Mouse (Mus musculus) embryonic facial prominence, embryonic 12.5 days (tissue): ENCODE data around the gene Tbc1d10c. TPM values are rescaled to one million over a fixed set of nuclear protein-coding genes. Genes with fewer than 3 reads are reported as not detected.

ENCODE experiments used
- ATAC-seq: fragments of 200-750 bp; cut with Nextera tagmentation; 2 replicates; pipeline ENCODE4 v1.8.0; 2017; ENCODE audit not compliant: insufficient number of reproducible peaks, insufficient read depth, low FRiP score, low TSS enrichment
- H3K27ac ChIP-seq: fragments of 300-500 bp; sonication (generic); 2 replicates; pipeline ENCODE4 v1.5.1; 2016; ENCODE audit warnings: mild to moderate bottlenecking
- H3K27me3 ChIP-seq: fragments of 300-500 bp; sonication (generic); 2 replicates; pipeline ENCODE4 v1.6.1; 2016; ENCODE audit warnings: mild to moderate bottlenecking, moderate library complexity
- H3K36me3 ChIP-seq: fragments of 300-500 bp; sonication (generic); 2 replicates; pipeline ENCODE4 v1.6.1; 2016; ENCODE audit warnings: mild to moderate bottlenecking
- H3K4me1 ChIP-seq: fragments of 300-500 bp; sonication (generic); 2 replicates; pipeline ENCODE4 v1.6.1; 2016
- H3K4me2 ChIP-seq: fragments of 300-500 bp; sonication (generic); replicated peaks from 2 replicates; pipeline ENCODE4 v1.6.1; 2016; ENCODE audit warnings: mild to moderate bottlenecking, moderate library complexity
- H3K4me3 ChIP-seq: fragments of 300-500 bp; sonication (generic); 2 replicates; pipeline ENCODE4 v1.5.1; 2016; ENCODE audit warnings: mild to moderate bottlenecking
- H3K9ac ChIP-seq: fragments of 300-500 bp; sonication (generic); 2 replicates; pipeline ENCODE4 v1.6.1; 2016; ENCODE audit warnings: mild to moderate bottlenecking, moderate library complexity
- H3K9me3 ChIP-seq: fragments of 300-500 bp; sonication (generic); 2 replicates; pipeline ENCODE4 v1.6.1; 2016; ENCODE audit warnings: mild to moderate bottlenecking, moderate library complexity
- WGBS: fragments of 180-500 bp; shearing (Covaris S2); methylation state at CpG from one replicate; pipeline ENCODE4 v1.1.7; 2016; 5-methylcytosine and 5-hydroxymethylcytosine counted together
- polyA plus RNA-seq: library from polyadenylated mRNA; unstranded; fragments of >200 nt; fragmentation: Nextera tagmentation; extraction: Ambion mirVana; gene quantifications from 2 replicates; pipeline ENCODE4 v1.2.1, GENCODE M21; 2016

The Tbc1d10c gene
- polyA plus RNA-seq, 1 experiment from 2014 or later = 1.2 TPM

GRCm38 (mm10) chr19:4147782-4148490 lies 43.1 kb downstream of the Tbc1d10c start:
- peak overlapping the region; percentile 75 for H3K4me2 ChIP-seq
- 0 out of 2 replicates have a peak, but pooled peaks cover 4% of the 10 kb centered on the region for H3K9me3 ChIP-seq
- ATAC-seq = no peak; the same call in 1 of the 2 replicates
- no peak overlapping the region for H3K27ac ChIP-seq
- no peaks in the 10 kb centered on the region for H3K27me3 ChIP-seq
- H3K4me1 ChIP-seq = peaks cover 17% of the 10 kb centered on the region
- H3K4me3 ChIP-seq = peak overlapping the region; percentile 86
- 36% methylated on average over 9 of the region's 9 CpGs for WGBS
- peak overlapping the region; percentile 82 for H3K9ac ChIP-seq
- H3K36me3 ChIP-seq = peaks cover 23% of the 10 kb centered on the region

GRCm38 (mm10) chr19:4147022-4147405 lies 44.1 kb downstream of the Tbc1d10c start:
- no peak overlapping the region for H3K9ac ChIP-seq
- peaks cover 17% of the 10 kb centered on the region for H3K4me1 ChIP-seq
- no peak overlapping the region; the same call in 1 of the 2 replicates for H3K27ac ChIP-seq
- H3K36me3 ChIP-seq = peaks cover 22% of the 10 kb centered on the region
- no peak overlapping the region for H3K4me2 ChIP-seq
- H3K4me3 ChIP-seq = no peak overlapping the region
- 44% methylated on average over 3 of the region's 3 CpGs for WGBS
- 0 out of 2 replicates have a peak, but pooled peaks cover 4% of the 10 kb centered on the region for H3K9me3 ChIP-seq
- H3K27me3 ChIP-seq = no peaks in the 10 kb centered on the region
- ATAC-seq = no peak

GRCm38 (mm10) chr19:4146366-4147021 lies 44.6 kb downstream of the Tbc1d10c start:
- Histone ChIP-seq H3K4me3 (no peak overlapping the region), H3K36me3 (peaks cover 18% of the 10 kb centered on the region), H3K4me1 (peaks cover 17% of the 10 kb centered on the region), H3K9ac (no peak overlapping the region), H3K27ac (no peak overlapping the region; the same call in 1 of the 2 replicates), H3K9me3 (0 out of 2 replicates have a peak, but pooled peaks cover 4% of the 10 kb centered on the region), H3K4me2 (no peak overlapping the region), H3K27me3 (no peaks in the 10 kb centered on the region)
- no peak for ATAC-seq
- WGBS = 68% methylated on average over 12 of the region's 12 CpGs

- Histone ChIP-seq H3K27me3 (no peaks in the 10 kb centered on the region), H3K4me3 (no peak overlapping the region), H3K4me2 (no peak overlapping the region), H3K9ac (no peak overlapping the region), H3K36me3 (peaks cover 12% of the 10 kb centered on the region), H3K27ac (no peak overlapping the region), H3K9me3 (0 out of 2 replicates have a peak, but pooled peaks cover 4% of the 10 kb centered on the region), H3K4me1 (peaks cover 17% of the 10 kb centered on the region)
- ATAC-seq = no peak
- 88% methylated on average over 5 of the region's 5 CpGs for WGBS
These were observed 45.1 kb downstream of the Tbc1d10c start for GRCm38 (mm10) chr19:4145936-4146335.

- Histone ChIP-seq H3K4me3 (no peak overlapping the region), H3K9me3 (0 out of 2 replicates have a peak, but pooled peaks cover 4% of the 10 kb centered on the region), H3K9ac (no peak overlapping the region), H3K27ac (no peak overlapping the region), H3K36me3 (peaks cover 1% of the 10 kb centered on the region; the same call in 1 of the 2 replicates), H3K4me2 (no peak overlapping the region), H3K27me3 (no peaks in the 10 kb centered on the region), H3K4me1 (peaks cover 17% of the 10 kb centered on the region)
- WGBS = 77% methylated on average over 16 of the region's 16 CpGs
- ATAC-seq = no peak
These were observed 46.3 kb downstream of the Tbc1d10c start for GRCm38 (mm10) chr19:4144550-4145498.

GRCm38 (mm10) chr19:4143759-4144268 lies 47.3 kb downstream of the Tbc1d10c start, which contains the start of gene Cabp4:
Gene Cabp4 (minus strand): TSS chr19:4144033.
- WGBS = 85% methylated on average over 7 of the region's 7 CpGs

GRCm38 (mm10) chr19:4142416-4143173 lies 48.5 kb downstream of the Tbc1d10c start:
- WGBS = 92% methylated on average over 18 of the region's 18 CpGs
- Histone ChIP-seq H3K4me2 (no peak overlapping the region), H3K9me3 (0 out of 2 replicates have a peak, but pooled peaks cover 4% of the 10 kb centered on the region), H3K4me1 (peaks cover under 1% of the 10 kb centered on the region; the same call in 1 of the 2 replicates), H3K4me3 (no peak overlapping the region), H3K9ac (no peak overlapping the region), H3K27ac (no peak overlapping the region), H3K36me3 (no peaks in the 10 kb centered on the region), H3K27me3 (no peaks in the 10 kb centered on the region)
- ATAC-seq = no peak

More at GRCm38 (mm10) chr19:4143759-4144268, 47.3 kb downstream of the Tbc1d10c start, which contains the start of gene Cabp4:
- no peak within 1 kb of the TSS for H3K27ac ChIP-seq
- H3K4me2 ChIP-seq = no peak within 1 kb of the TSS
- H3K4me1 ChIP-seq = peaks cover 7% of the 10 kb centered on the region
- no peaks in the 10 kb centered on the region for H3K36me3 ChIP-seq
- no peak within 1 kb of the TSS for H3K4me3 ChIP-seq
- no peak within 1 kb of the TSS for H3K9ac ChIP-seq
- H3K9me3 ChIP-seq = 0 out of 2 replicates have a peak, but pooled peaks cover 4% of the 10 kb centered on the region
- no peak for ATAC-seq
- H3K27me3 ChIP-seq = no peaks in the 10 kb centered on the region

- ATAC-seq = no peak
- Histone ChIP-seq H3K4me1 (no peaks in the 10 kb centered on the region), H3K36me3 (no peaks in the 10 kb centered on the region), H3K4me3 (no peak overlapping the region), H3K4me2 (no peak overlapping the region), H3K9ac (no peak overlapping the region), H3K9me3 (no peaks in the 10 kb centered on the region), H3K27ac (no peak overlapping the region), H3K27me3 (no peaks in the 10 kb centered on the region)
- WGBS = 75% methylated on average over 6 of the region's 6 CpGs
These were observed 50.9 kb downstream of the Tbc1d10c start for GRCm38 (mm10) chr19:4140147-4140546.

DNA sequence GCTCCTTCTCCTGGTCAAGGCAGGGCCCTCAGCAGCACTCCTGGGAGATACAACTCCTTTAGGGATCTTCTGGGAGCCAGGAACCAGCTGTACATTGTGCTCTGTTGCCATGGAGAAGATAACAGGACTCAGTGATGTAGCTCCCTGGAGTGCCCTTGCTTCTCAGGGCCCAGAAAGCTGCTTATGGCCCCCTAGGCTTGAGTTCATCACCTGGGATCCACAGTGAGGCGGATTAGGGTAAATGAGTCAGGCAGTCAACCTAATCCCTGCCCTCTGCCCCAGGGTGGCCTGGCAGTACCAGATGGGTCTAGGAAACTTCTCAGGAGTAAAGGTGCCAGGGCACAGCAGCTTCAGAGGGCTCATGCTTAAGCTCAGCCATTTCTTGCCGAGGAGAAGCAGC lies 51.6 kb downstream of the Tbc1d10c start, which contains the start of gene Gpr152:
Gpr152 (plus strand) TSS at position 342 of the 400 bp plus-strand sequence.
- Histone ChIP-seq H3K4me1 (no peaks in the 10 kb centered on the region), H3K4me3 (no peak within 1 kb of the TSS), H3K36me3 (no peaks in the 10 kb centered on the region), H3K4me2 (no peak within 1 kb of the TSS), H3K27me3 (no peaks in the 10 kb centered on the region), H3K9ac (no peak within 1 kb of the TSS), H3K27ac (no peak within 1 kb of the TSS), H3K9me3 (no peaks in the 10 kb centered on the region)
- no peak for ATAC-seq
- 73% methylated on average over 2 of the region's 2 CpGs for WGBS

DNA sequence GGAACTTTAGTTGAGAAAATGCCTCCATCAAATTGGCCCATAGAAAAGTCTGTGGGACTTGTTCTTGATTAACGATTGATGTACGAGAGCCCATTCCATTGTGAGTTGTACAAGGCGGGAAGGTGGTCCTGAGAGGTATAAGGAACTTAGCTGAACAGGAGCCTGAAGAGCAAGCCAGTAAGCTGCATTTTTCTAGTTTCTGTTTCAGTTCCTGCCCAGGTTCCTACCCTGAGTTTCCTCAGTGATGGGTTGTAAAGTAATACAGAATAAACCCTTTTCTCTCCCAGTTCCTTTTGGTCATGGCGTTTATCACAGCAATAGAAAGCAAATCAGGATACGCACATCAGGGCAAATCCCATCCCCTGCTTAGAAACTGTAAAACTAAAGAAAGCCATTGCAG lies 53.2 kb downstream of the Tbc1d10c start:
- H3K9me3 ChIP-seq = no peaks in the 10 kb centered on the region
- ATAC-seq = no peak
- H3K27me3 ChIP-seq = no peaks in the 10 kb centered on the region
- H3K27ac ChIP-seq = no peak overlapping the region
- H3K36me3 ChIP-seq = peaks cover 5% of the 10 kb centered on the region; the same call in 1 of the 2 replicates
- H3K4me2 ChIP-seq = no peak overlapping the region
- no peaks in the 10 kb centered on the region for H3K4me1 ChIP-seq
- no peak overlapping the region for H3K9ac ChIP-seq
- no peak overlapping the region for H3K4me3 ChIP-seq
- WGBS = 81% methylated on average over 5 of the region's 5 CpGs
